Mouse (Mus musculus) c-Kit-negative CD71-positive TER-119-positive erythroid progenitor cells, embryonic 14.5 days (primary cell): ENCODE results near the gene Rasgef1b.

Experiments
- DNase-seq: peaks from one replicate; pipeline ENCODE4 v3.0.0-alpha.2; 2013; ENCODE audit warnings: low read depth, low spot score

Rasgef1b gene

DNA sequence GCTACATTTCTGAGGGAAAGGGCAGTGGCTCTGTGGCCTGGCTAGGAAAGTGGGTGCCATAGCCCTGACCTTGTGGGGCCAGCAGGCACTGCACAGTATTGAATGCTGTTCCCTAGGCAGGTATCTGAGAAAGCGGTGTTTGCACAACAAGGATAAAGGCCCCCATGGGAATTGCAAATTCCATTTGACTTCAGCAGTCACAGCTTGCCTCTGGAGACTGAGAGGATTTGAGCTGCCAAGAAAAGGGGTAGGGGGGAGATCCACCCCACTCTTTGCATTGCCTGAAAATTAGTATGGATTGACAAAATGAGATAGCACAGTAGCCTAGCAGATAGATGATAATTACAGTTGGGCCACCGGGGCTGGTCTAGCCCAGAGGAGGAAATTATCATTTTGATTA, 326.1 kb downstream of the Rasgef1b start:
- DNase-seq, result no peak

DNA sequence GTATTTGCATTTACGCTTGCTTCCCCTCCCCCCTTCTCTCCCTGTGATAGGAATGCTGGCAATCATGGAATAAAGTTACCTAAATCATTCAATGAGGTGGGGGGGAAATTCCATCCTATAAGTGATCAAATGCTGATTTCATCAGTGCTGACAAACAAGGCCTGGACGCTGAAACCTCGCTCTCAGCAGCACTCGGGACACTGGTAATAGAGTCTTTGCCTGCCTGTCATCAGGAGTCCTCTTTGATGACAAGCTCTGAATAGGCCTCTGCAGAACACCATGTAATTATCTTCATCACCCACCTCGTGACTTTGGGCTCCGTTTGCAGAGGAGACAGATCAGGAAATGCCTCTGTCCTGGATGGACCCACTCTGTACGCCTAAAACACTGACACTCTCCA, 326.6 kb downstream of the Rasgef1b start:
- no peak for DNase-seq

DNA sequence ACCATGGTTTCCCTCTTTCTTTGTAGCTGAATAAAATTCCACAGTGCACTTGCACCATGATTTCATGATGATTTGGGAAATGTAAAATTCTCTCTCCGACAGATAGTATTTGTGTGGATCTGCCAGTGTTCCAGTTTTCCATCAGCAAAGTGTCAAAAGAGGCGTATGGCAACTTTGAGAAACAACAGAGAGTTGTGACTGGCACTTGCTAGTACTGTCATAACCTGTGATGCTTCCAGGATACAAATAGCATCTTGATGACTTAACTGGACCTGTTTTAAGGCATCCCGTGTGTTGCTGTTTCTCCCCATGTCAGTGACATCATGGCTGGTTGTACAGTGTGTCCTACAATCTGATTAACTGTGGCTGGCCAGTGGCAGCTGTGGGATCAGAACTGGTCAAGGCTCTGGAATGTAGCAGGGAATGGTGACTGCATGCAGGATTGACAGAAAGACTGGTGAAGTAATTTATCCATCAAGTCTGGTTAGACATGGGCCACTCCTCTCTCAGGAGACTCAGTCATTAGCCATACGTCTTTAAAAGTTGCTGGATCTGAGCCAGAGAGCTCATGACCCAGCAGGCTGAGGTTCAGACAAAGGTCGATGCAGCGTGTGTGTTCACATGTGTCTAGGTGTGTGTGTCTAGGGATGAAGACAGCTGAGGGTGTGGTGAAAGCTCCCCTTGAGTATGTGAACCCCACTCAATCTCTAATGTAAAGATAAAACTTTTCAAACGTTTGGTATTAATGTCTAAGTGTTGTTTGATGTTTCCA, 328.8 kb downstream of the Rasgef1b start:
- DNase-seq, result no peak

DNA sequence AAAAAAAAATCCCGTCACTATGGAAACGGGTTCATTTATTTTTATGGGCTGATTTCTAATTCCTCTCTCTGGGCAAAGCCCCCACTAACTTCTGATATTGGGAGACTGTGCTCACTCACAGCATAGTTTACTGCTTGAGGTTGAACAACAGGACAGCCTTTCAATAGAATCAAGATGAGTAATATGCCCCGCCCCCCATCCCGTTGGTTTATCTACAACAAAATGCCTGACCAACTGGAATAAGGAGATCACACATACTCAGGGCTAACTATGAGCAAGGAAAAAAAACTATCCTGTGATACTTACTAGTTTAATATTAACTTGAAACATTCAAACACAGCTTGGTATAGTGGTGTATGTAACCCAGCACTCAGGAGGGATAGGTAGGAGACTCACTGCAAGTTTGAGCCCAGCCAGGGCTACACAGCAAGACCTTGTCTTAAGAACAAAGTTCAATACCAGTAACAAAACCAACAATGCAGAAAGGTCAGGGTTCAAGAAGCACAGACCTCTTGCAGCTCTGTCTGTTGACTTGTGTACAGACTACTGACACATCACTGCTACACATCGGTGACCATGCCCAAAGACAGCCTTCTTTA, 330.3 kb downstream of the Rasgef1b start:
- DNase-seq, result no peak

DNA sequence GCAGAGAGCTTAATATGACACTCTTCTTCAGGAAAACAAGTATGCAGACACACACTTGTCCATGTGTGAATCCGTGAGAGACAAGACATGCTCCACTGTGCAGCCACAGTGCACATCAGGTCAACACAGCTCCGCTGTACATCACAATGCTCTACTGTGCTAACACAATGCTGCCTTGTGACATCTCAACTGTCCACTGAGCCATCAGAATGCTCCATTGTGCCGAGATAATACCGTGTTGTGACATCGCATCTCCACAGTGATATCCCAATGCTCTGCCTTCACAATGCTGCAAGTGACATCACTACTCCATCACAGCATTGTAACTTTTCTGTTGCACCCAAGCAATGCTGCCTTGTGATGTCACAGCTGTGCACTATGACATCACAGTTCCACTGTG, 334.3 kb downstream of the Rasgef1b start:
- DNase-seq, result no peak

DNA sequence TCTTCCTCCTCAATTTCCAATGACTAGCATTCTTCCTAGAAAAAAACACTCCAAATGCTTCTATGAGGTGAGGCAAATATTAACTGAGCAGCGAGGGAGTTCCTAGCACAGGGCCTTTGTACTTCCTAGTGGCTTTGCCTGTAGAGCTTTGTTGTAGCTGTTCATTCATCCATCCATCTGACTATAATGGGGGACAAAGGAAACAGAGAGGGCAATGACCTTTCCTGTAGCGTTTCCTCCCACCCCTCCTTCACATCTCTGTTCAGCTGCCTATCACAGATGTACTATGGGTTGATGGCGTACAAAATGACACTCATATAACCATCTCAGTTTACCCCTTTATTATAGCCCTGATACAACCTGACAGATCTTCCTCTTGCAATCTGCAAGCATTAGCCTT, 337.3 kb downstream of the Rasgef1b start:
- DNase-seq, result no peak

DNA sequence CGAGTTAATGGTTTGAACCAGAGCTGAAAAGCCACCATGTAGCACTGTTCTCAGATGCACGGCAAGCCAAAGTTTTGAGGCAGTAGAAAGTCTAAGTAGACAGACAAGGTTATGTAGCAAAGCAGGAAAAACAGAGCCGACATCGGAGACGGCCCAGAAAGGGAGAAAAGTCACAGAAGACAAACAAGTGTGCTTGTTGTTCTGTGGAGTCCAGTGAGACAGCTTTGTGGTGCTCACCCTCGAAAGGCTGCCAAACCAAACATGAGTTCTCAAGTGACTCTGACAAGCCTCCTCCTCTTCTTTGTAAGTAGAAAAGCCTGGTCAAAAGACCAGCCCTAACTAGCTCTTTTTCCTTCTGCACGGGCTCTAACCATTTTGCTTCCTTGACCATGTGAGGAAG, 338.1 kb downstream of the Rasgef1b start:
- DNase-seq, result no peak

DNA sequence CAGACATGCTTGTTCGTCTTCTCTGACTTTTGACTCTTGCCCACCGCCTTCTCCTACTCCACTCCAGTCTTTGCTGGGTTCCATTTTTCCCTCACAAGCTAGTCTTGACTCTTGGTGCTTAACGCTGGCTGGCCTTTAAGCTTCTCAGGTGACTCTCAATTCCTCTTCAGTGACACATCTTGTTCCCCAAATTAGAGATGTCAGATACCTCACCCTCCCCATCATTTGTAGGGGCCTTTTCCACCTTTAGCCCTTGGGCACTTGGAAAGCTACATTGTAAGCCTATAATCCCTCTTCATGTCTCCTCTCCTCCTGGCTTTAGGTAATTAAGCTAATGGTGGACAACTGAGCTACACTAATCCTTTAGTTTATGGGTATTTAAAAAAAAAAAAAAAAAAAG, 338.6 kb downstream of the Rasgef1b start:
- DNase-seq, result no peak

DNA sequence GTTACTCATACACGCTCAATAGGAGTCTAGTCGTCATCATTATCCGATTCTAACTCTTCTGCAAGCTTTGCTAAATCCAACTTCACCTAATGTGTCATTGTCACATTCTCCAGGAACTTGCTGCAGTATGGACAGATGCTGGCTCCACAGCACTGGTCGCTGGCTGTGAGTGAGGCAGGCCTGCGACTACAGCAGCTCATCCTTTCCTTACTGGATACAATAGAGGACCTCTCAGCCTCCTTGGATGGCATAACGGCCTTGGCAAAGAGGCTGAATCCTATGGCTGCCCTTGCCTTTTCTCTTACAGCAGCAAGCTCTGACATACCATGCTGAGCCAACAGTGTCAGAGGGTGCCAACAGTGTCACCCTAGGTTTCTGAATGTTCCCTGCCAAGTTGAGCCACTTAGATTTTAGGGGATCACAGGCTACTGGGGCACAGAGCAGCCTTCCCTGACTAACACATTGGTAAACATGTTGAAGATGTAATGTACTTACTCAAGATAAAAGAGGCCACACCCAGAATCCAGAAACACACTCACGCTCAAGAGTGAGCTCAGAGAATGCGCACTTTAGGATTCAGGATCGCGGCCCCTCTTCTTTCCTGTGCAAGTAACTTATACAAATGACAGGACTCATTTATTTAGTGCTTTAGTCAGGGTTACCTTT, 340.1 kb downstream of the Rasgef1b start:
- DNase-seq, result no peak

DNA sequence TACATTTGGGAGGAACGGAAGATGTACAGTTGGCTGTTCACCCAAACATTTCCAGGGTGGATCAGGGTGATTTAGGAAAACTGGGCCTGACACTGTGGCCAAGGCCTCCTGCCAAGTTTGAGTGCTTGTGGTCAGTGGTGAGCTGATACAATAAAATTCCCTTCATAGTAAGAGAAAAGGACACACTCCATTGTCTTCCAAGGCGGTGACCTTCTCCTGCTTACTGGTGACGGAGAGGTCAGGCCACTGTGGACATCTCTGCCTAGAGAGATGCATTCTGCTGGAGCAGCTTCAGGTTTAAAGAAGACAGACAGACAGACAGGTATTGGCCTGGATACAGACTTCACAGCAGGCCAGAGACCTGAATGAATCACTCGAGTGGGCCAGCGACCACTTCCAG, 340.7 kb downstream of the Rasgef1b start:
- DNase-seq, result no peak

DNA sequence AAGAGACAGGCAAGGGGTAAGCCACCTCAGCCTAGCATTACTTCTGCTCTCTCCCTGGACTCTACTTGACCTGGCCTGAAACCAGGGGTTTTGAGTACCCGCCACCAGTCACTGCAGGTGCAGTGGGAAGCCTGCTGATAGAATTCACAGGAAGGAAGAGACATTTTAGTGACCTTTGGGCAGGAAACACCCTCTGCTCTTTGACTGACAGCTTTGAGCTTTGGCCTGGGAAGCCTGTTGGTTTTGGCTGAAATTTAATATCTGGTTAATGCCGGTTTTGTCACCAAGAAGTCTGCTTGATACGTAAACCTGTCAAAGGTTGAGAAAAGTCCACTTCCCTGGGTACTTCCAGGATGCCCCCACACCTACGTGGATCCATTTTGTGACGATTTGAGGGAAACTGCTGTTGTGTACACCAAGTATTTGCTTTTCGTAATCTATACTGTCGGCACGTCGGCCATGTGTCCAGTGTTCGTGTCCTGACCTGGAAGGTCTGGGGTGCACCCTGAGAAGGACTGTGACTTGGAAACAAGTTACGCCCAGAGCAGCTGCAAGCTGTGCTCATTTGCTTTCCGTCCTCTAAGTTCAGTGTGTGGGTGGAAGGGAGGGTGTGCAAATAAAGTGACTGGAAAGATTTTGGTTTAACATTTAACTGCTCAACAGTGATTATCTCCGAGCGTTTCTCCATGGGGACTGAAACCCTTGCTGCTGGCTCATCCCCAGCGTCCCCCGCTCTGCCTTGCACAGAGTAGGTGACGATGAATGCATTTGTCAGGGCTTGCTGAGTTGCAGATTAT, 341.5 kb downstream of the Rasgef1b start:
- no peak for DNase-seq

DNA sequence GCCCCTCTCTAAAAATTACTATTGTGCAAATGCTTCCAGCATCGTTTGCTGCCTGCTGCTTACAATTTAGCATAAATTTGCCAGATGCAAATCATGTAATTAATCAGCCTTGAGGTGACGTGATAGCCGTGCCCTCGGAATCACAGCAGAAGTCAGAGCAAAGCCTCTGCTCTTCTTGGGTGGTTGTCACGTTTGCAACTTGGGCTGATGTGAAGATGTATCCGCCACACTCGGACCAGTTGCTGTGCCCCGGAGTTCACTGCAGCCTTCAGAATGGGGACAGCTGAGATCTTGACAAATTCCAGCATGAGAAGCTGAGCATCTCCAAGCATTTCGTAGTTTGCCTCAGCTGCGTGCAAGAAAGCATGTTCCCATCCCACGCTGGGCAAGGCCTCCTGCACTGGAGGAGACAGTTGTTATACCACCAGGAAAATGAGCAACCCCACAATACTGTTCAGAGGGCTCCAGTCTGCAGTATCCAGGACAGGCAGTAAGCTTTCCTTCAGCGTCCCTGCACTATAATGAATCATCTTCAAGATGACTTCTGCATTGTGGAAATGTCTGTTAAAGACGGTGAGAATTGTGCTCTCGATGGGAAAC, 342.5 kb downstream of the Rasgef1b start:
- DNase-seq, result no peak

DNA sequence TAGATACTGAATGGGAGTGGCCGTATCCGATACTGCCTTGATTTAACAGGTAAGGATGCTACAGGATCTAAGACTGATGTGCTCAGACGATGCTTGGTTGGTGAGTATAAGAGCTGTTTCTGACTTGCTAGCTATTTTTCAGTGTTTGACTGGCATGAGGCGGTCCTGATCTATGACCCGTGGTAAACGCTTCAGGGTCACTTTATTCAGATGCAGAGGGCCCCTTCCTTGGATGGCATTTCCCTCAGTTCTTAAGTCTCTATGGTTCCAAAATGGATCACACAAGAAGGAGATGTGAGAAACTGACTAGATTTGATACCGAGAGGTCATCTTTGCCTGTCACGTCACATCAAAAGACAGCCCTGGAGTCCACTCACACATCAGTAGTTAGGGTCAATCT, 343.1 kb downstream of the Rasgef1b start:
- no peak for DNase-seq

DNA sequence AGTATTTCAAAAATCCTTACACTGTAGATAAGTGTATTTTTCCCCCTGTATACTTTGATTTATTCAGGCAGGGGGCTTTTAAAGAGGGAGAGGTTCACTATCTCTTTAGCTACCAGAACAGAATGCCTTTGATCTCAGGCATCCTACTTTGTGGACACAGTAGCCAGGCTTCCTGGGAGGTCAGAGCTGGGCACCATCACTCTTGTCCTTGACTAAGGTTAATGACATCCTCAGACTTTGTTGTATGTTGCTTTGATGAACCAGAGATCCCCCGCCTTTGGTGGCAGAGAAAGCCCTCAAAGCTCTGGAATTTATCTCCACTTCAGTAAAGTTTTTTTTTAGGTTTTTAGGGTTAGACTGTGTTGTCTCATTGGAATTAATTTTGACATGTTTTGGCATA, 343.8 kb downstream of the Rasgef1b start:
- DNase-seq, result no peak

DNA sequence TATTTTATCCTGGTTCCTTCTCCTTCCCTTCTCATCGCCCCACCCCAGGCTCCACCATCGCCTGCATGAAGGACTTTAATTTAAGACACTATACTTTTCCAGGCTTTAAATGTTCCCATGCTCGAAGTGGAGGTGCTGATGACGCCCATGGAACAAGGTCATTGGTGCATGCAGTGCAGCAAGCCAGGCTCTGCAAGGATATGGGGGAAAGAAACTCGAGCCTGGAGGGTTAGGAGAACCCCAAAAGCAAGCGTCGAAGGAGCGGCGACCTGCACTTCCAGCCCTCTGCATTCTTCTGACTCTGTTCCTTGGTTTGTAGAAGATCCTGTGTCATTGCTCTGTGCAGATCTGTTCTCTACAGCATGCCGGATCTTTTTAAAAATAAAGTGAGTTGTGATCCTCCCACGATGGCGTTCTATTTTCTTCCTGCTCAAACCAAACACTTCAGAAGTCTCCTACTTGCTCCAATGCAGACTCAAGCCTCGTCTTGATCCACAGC, 345.0 kb downstream of the Rasgef1b start:
- DNase-seq, result no peak

DNA sequence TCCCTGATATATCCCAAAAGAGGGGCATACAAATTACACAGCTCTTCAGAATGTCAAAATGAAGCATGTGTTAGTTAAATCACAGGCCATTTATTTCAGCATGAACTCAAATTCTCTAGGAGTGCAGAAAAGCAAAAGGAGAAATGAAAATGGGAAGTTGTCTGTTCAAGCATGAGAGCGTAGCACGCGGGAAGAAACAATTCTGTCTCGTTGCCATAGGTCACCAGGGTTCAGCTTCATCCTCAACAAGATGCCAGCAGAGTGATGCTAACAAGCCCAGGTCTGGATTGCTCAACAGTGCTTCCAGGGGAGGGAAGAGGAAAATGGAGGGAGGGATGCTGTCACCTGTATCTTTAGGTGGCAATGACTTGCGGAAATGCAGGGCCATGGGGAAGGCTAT, 346.1 kb downstream of the Rasgef1b start:
- no peak for DNase-seq

DNA sequence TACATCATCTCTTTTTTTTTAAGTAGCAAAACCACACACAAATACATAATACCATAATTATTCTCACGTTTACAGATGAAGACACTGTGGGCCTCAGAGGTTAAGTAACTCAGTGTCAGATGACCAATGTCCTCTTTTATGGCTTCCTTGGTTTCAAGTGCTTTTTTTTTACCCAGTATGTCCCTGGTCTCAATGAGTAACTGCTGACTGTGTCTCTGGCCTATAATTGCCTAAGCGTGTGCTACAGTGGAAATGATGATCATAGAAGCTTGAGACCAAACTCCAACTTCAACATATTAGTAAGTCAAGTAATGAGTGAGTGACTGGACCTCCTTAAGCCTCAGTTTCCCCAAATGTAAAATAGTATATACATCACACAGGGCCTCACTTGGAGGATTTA, 347.2 kb downstream of the Rasgef1b start:
- no peak for DNase-seq

DNA sequence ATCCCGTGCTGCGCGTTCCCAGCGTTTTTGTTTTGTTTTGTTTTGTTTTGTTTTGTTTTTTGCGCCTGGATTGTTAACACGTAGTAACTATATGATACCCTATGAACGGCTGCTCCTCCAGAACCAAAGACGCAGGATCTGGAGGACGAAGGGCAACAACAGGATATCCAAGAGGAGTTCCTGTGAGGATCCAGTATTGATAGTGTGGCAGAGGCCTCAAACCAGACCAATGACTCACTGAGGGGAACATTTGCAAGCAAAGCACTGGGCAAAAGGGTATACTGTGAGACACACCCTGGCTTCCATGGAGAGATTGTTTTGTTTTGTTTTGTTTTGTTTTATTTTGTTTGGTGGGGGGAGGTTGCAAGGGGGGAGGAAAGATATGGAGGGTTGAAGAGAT, 348.0 kb downstream of the Rasgef1b start:
- no peak for DNase-seq

DNA sequence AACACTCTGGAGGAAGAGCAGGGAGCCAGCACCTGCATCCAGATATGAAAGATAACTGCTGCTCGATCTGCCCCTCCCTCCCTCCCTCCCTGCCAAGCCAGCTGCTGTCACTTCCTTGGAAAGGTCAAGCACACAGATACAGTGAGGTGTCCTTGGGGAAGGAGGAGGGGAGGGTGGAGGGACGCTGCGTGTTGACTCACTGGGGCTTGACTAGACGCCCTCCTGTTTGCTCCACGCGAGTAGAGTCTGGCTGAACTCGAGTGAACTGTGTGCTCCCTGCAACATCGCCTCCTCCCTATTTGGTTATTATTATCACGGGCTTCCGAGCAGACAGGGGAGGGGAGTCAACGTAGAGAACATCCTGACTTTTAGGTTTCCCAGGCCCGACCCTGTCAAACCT, 348.7 kb downstream of the Rasgef1b start:
- no peak for DNase-seq

DNA sequence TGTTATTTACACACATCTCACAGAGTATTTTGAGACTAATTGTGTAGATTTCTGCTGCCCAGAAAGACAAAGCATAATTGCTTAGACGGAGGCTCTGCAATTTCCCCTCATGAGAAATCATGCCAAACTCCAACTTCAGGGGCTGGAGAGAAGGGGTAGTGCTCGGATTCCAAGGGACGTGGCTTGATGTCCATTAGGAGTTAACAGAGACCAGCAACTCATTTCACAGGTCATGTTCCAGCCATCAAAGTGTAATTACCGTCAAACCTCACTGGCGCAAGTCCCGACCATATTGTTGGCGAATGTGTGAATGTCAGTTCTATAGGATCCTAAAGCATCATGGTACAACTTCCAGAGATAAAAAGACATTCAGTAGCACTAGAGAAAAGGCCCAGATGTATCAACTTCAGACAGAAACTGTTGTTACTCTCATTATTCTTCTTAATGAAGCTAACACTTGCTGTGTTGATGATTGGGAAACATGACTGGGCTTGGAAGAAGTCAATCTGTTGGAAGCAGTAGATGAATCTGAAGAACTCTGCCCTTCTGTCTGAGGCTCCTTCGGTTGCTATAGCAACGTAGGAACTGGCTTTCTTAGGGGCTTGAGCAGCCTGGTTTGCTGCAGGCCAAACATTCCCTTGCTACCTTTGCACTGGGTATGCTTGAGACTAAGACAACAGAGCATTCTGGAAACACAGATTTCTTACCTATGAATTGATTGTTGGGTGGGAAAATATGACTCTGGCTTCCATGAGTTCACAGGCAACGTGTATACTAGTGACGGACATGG, 350.2 kb downstream of the Rasgef1b start:
- no peak for DNase-seq

DNA sequence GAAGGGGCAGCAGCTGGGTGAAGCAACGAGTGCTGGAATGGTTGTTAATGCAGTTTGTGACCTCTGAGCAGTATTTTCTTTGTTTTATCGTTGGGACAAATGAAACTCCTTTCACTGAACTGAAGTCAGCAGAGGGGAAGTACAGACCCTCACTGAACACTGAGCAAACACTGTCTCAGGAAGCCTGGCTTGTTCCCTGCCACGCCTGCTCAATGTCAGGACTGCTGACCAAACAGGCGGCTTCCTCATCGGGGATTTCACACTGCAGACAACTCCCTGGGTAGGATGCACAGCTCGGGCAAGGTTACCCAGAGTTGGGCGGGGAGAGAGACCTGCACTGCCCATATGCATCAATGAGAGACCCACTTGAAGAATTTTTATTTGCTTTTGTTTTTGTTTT, 353.1 kb downstream of the Rasgef1b start:
- no peak for DNase-seq
